Mouse (Mus musculus) bone marrow macrophage, adult 2 months (primary cell): ENCODE results near the gene Spats2.

ENCODE experiments used
- CTCF ChIP-seq: IDR thresholded peaks from 2 replicates; pipeline ENCODE4 v1.5.1; 2012; ENCODE audit warnings: low read depth, mild to moderate bottlenecking, low read length, moderate library complexity
- POLR2A ChIP-seq: IDR thresholded peaks from 2 replicates; pipeline ENCODE4 v1.6.1; 2012; ENCODE audit warnings: mild to moderate bottlenecking, low read depth, low read length, borderline replicate concordance

- TF ChIP-seq POLR2A, result no peak
- TF ChIP-seq CTCF, result no peak
These were observed 2.3 kb downstream of the Spats2 start for GRCm38 (mm10) chr15:99127851-99128522.
